Mouse (Mus musculus) left cerebral cortex, postnatal 4 days (tissue): ENCODE results near the gene Caln1. TPM values are rescaled to one million over a fixed set of nuclear protein-coding genes. Genes with fewer than 3 reads are reported as not detected.
"Not testable (repeated sequence)": the region's sequence is repeated elsewhere in the genome, so short reads cannot be mapped to it uniquely, and the experiment has no call there.

Experiments used
- DNase-seq: peaks from one replicate; pipeline ENCODE4 v3.0.0-alpha.2; 2022
- intact Hi-C: fragments of 180-260 bp; cut with DNase I; formaldehyde crosslinking; loops from one replicate; pipeline ENCODE4 v1.15.1; 2025
- total RNA-seq, 2 experiments: library from RNA; stranded (reverse); gene quantifications; 2 replicates each; pipeline ENCODE4 v1.2.3; 2021

The Caln1 gene
- total RNA-seq, 2 experiments from 2014 or later = 150 to 161 TPM

GRCm38 (mm10) chr5:130510516-130510915, 141.3 kb downstream of the Caln1 start:
- intact Hi-C loops = no loop called here
- no peak for DNase-seq

- intact Hi-C loops = no loop called here
- no peak for DNase-seq
Measured at GRCm38 (mm10) chr5:130515395-130515794, 146.1 kb downstream of the Caln1 start.

DNA sequence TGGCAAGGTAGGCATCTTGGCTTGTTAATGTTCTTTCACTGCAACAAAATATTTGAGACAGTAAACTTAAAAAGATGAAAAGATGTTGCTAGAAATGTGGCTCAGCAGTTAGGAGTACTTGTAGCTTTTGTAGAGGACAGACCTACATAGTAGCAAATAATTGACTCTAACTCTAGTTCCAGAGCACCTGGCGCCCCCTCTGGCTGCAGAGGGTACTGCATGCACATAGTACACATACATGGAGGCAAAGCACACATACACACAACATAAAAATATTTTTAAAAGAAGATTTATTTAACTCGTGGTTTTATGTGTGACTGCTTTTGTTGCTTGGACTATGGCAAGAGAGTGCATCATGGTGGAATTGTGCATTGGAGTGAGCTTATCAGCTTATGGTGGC, 151.3 kb downstream of the Caln1 start:
- DNase-seq = no peak
- intact Hi-C loops = no loop called here

DNA sequence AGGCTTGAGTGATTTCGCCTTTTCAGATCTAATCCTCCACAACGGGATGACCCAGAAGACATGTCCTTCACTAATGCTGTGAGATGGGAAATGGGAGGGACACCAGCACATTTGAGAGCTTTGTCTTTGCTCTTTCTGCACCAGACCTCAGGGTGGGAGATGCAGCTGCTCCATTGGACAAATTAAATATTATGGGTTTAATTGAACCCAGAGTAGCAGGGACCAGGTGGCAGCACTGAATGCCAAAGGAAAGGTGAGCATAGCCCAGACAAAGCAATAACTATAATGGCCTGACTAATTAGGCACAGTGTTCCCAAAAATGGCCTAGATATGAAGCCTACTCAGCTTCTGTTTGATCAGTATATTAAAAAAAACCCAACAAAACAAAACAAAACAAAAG, 158.2 kb downstream of the Caln1 start:
- intact Hi-C loops = no loop called here
- DNase-seq = no peak

DNA sequence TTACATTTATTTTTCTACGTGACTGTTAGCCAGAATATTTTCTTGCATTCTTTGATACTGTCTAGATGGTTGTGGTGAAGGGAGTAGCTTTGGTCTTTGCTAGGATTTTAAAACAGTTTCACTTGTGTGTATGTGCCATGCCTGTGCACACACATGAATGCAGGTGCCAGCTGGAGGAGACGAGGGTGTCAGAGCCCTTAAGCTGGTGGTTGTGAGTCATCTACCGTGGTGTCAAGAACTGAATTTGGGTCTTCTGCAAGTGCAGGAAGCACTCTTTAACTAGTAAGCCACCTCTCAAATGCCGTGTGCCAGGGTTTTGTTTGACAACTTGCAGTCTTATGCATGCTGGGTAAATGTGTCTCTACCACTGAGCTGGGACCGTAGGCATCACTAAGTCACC, 178.2 kb downstream of the Caln1 start:
- intact Hi-C loops = no loop called here
- DNase-seq = no peak

GRCm38 (mm10) chr5:130553916-130554315, 184.7 kb downstream of the Caln1 start:
- intact Hi-C loops = no loop called here

DNA sequence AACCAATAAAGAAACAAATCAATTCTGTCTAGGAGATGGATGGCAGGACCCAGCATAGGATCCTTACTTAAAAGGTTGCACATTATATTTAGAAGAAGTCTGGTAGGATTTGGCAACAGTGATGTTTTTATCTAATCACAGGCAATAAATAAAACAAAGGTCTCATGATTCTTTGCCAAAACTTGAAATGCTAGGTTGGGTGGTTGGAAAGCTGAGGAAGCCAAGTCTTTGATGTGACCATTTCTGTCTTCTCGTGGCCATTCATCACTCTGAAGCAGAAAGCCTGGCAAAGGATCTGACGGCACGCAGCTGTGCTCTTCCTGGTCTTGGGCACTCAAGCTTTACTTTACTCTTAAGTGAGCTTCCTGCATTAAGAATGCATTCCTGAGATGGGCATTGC, 193.9 kb downstream of the Caln1 start:
- no peak for DNase-seq
- intact Hi-C loops = loop anchor here (10.0 kb wide), 1 partner anchor 88 kb away; no protein-coding TSS in a partner anchor

More at GRCm38 (mm10) chr5:130553916-130554315, 184.7 kb downstream of the Caln1 start:
- DNase-seq = no peak

DNA sequence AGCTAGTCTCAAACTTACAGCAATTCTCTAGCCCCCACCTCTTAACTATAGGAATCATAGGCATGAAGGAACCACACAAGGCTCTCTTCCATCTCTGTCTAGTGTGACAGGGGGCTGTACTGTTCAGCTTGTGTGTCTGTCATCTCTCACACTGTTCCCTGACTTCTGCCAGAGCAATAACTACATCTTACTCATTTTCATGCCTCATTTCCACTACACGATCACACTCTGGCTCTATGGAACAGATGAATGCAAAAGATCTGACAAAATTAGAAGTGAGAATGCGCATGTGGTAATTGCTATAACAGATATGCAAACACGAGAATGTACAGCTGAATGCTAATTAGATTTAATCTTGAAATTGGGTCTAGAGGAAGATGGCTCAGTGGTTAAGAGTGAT, 196.7 kb downstream of the Caln1 start:
- DNase-seq = no peak
- intact Hi-C loops = loop anchor here (10.0 kb wide), 1 partner anchor 91 kb away; no protein-coding TSS in a partner anchor

GRCm38 (mm10) chr5:130577581-130577980, 208.3 kb downstream of the Caln1 start:
- intact Hi-C loops = no loop called here
- no peak for DNase-seq

GRCm38 (mm10) chr5:130584042-130584441, 214.8 kb downstream of the Caln1 start:
- intact Hi-C loops = no loop called here

GRCm38 (mm10) chr5:130586257-130586656, 217.0 kb downstream of the Caln1 start:
- intact Hi-C loops = no loop called here

More at GRCm38 (mm10) chr5:130584042-130584441, 214.8 kb downstream of the Caln1 start:
- DNase-seq = no peak

GRCm38 (mm10) chr5:130596541-130596940, 227.3 kb downstream of the Caln1 start:
- no peak for DNase-seq
- intact Hi-C loops = no loop called here

More at GRCm38 (mm10) chr5:130586257-130586656, 217.0 kb downstream of the Caln1 start:
- no peak for DNase-seq

DNA sequence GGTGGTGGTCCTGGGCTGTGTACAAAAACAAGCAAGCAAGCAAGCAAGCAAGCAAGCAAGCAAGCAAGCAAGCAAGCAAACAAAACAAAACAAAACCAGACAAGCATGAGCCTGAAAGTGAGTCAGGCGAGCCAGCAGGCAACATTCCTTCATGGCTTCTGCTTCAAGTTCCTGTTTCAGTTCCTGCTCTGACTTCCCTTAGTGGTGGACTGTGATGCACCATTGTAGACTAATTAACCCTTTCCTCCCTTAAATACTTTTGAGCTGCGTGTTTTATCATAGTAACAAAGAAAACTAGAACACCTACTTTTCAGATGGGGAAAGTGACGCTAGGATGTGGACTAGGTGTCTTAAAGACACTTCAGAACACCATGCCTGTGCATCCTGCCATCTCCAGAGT, 244.4 kb downstream of the Caln1 start:
- DNase-seq = no peak
- intact Hi-C loops = no loop called here

GRCm38 (mm10) chr5:130614209-130614608, 245.0 kb downstream of the Caln1 start:
- intact Hi-C loops = no loop called here
- DNase-seq = peak; percentile 32

DNA sequence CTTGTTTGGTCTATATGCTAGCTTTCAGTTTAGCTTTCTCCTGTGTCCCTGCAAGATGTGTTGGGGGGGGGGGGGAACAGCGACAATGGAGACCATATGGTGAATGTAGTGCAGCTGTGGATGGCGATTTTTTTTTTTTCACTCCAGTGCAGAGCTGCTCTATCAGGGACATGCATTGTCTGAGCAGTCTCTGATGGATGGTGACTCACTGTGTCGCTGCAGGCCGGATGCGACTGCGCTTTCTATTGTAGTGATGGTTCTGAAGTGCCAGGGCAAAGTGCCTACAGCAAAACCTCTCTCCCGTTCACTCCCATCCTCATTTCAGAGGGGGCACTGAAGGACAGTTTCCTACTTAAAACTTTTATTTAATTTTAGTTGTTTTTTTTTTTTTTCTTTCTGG, 250.8 kb downstream of the Caln1 start:
- intact Hi-C loops = no loop called here
- DNase-seq = no peak

DNA sequence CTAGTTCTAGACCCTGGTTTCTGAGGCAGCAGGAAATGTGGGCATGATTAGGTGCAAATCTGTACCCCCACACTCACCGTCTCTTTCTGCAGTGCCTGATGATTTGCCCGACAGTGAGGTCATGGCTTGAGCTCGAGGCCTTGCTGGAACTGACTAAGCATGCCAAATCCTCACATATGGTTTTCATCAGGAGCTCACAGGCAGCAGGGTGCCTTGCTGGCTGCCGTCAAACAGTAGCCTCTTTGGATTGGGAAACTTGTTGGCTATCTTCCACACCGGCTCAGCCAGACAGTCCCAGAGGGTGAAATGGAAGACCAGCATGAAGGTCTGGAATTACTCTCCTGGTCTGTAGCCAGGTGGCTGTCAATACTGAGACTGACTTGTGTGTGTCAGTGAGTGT, 254.0 kb downstream of the Caln1 start:
- DNase-seq = peak; percentile 86

GRCm38 (mm10) chr5:130627800-130628199, 258.5 kb downstream of the Caln1 start:
- DNase-seq = no peak

More for the DNA sequence above, 254.0 kb downstream of the Caln1 start:
- intact Hi-C loops = no loop called here

GRCm38 (mm10) chr5:130635397-130635796, 266.1 kb downstream of the Caln1 start:
- intact Hi-C loops = no loop called here
- no peak for DNase-seq

More at GRCm38 (mm10) chr5:130627800-130628199, 258.5 kb downstream of the Caln1 start:
- intact Hi-C loops = no loop called here

DNA sequence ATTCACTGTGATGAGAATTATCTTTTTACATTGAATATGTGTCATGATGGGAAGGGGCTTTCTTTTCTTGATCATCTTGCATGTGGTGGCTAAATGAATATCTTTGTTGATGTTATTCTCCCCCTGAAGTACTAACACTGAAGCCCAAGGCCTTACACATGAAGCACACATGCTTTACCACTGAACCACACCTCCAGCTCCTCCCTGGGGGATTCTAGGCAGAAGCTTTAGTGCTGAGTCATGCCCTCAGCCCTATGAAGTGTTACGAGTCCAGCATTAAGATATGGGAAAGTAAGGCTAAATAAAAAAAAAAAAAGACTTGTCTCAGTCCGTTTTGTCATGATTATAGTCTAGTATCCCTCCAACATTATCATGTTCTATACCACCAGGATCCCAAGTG, 272.6 kb downstream of the Caln1 start:
- DNase-seq = no peak
- intact Hi-C loops = no loop called here

- intact Hi-C loops, DNase-seq: not testable (repeated sequence)
Measured at GRCm38 (mm10) chr5:130646126-130646525, 276.9 kb downstream of the Caln1 start.

DNA sequence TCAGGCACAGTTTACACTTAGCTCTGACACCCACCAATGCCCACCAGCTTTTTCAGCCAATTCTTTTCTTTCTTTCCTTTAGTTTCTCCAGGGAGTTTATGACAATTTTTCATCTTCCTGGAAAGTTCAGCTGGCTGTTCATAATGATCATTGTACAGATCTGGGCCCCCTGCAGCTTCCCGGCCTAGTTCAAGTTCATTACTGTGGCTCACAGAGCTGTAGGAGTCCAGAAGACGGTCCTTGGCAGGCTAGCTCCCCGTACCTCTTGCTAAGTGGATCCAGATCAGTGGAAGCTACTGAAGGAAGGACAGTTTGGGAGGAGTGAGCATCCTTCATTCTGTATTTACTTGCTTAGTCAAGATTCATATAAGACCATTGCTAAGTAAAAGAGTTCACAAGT, 288.9 kb downstream of the Caln1 start:
- intact Hi-C loops = no loop called here

GRCm38 (mm10) chr5:130666091-130666490, 296.8 kb downstream of the Caln1 start:
- DNase-seq = no peak

More for the DNA sequence above, 288.9 kb downstream of the Caln1 start:
- no peak for DNase-seq

GRCm38 (mm10) chr5:130672588-130672987, 303.3 kb downstream of the Caln1 start:
- DNase-seq = no peak
- intact Hi-C loops = no loop called here

More at GRCm38 (mm10) chr5:130666091-130666490, 296.8 kb downstream of the Caln1 start:
- intact Hi-C loops = no loop called here
